Mouse (Mus musculus) CD4-positive, CD25-positive, alpha-beta regulatory T cell (primary cell): ENCODE results near the gene Heatr9. TPM values are rescaled to one million over a fixed set of nuclear protein-coding genes. Genes with fewer than 3 reads are reported as not detected.

Experiments
- polyA plus RNA-seq: library from polyadenylated mRNA; unstranded; fragments of 100-300 nt; shearing (Covaris generic); gene quantifications from one replicate; pipeline ENCODE4 v1.2.1, GENCODE M21; 2017

Gene Heatr9
- polyA plus RNA-seq, result 0.10 TPM

DNA sequence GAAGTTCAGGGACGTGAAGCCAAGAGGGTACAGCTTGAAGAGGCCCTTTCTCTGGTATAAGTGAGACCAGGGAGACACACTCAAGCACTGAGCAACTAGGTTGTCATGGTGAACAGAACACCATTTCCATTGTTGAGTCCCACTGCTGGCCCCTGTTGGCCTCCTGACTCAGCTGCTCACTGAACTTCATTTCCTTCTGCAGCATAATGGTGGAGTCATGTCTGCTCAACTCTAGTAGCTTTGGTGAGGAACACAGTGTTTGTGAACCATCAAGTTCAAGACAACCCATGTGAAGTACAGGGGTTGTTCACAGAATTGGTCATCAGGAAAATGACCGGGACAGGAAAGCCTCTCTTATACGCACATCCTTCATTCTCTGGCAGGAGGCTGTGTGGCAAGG is at the start of gene Heatr9:
Heatr9 (minus strand) TSS at position 101 of the 400 bp plus-strand sequence.

DNA sequence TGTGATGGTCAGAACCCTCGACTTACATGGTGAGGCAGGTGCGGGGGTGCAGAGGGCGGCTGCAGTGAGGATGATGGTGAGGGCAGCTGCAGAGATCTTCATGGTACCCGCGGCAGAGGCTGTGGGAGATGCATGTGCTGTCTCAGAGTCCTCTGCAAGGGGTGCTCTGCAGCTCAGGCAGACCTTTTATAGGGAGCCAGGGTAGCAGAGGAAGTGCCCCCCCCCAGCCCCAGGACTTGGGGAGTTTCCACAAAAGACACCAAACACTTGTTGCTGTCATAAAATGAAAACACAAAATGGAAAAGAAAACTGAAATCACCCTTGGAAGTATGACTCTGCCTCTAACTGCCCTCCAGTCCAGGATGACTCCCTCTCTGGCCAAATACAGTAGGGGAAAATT is 8.4 kb upstream of the Heatr9 start, which contains the start of gene Ccl5:
Ccl5 (minus strand) TSS at position 159 of the 400 bp plus-strand sequence.

DNA sequence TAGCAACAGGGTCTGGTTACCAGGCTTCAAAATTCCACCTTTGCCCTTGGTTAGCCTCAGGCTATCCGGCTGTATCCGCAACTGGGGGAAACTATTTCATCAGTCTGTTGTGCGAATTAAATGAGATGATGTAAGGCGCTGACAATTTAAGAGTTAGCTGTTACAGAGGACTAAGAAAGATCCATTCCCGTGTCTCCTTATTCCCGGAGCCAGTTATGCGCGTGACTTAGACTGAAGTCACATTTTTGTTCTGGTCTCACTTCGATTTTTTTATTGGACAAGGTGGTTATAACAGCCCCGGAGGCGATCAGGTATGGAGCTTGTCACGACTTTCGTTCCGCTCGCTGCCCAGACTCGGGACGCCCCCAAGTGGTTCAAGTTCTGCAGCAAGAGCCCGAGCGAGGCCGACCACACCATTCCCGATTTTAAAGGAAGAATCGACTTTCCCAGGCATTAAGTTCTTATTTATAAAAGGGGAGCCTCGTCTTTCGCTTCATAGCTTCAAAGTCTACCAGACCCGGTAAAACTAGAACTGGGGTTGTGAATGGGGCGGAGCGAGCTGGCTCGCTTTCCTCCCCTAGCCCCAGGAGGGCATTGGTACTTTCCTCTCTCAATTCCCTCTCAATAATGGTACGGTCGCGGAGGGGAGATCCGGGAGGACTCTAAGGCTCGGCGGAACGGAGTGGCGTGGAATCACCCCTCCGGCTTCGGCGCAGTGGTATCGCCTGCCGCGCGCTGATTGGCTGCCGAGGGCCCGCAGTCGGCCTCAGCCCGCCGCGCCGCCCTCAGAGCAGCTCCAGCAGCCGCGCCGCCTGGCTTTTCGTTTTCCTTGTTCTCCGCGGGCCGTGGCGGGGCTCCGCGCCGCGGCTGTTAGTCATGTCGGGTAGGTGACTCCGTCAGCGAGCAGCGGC is 49.4 kb downstream of the Heatr9 start, which contains the start of gene Taf15:
Taf15 (plus strand) TSS at position 763 of the 911 bp plus-strand sequence.

DNA sequence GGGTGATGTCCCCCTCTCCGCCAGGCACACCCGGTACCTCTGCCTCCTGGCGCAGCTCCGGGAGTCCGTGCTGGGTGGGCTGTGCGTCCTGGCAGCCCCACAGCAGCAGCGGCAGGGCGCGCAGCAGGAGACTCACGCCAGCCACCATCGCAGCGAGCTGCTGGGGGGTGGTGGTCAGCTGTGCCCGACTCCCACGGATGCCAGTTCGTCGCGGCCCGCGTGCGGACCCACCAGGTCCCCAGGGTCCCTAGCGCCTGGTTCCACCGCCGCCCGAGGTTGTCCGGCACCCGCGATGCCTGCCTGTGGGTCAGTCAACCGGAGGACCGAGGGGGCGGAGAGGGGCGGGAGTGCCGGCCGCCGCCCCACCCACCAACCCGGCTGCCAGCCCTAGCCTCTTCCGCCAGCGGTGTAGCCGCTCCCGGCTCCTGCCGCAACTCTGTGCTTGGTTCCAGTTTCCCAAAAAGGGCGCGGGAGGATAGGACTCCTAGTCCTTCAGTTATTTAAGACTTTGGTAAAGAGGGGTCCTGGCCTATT is 59.2 kb downstream of the Heatr9 start, which contains the start of gene Mmp28:
Mmp28 (minus strand) TSS at position 361 of the 534 bp plus-strand sequence.

Other genes with a start within 250 kb of the Heatr9 start
- not detected for gene Slfn14, start 235.4 kb downstream of the Heatr9 start, polyA plus RNA-seq
- gene Ap2b1, start 223.2 kb downstream of the Heatr9 start, polyA plus RNA-seq, result 48.4 TPM
- gene Pex12, start 219.6 kb downstream of the Heatr9 start, polyA plus RNA-seq, result 15.0 TPM
- gene Rasl10b, start 113.0 kb downstream of the Heatr9 start, polyA plus RNA-seq, result not detected
- gene Gas2l2, start 92.7 kb downstream of the Heatr9 start, polyA plus RNA-seq, result not detected
- gene 1700020L24Rik, start 84.5 kb downstream of the Heatr9 start, polyA plus RNA-seq, result 1.4 TPM
- gene Mmp28, start 59.1 kb downstream of the Heatr9 start, polyA plus RNA-seq, result not detected
- 17.2 TPM for gene Taf15, start 49.1 kb downstream of the Heatr9 start, polyA plus RNA-seq
- gene Ccl5, start 8.3 kb upstream of the Heatr9 start, polyA plus RNA-seq, result 80.8 TPM
- not detected for gene Ccl9, start 56.5 kb upstream of the Heatr9 start, polyA plus RNA-seq
- 1.4 TPM for gene Ccl6, start 70.9 kb upstream of the Heatr9 start, polyA plus RNA-seq
- gene Rpl9-ps1, start 123.4 kb upstream of the Heatr9 start, polyA plus RNA-seq, result not detected
- gene Ccl3, start 127.2 kb upstream of the Heatr9 start, polyA plus RNA-seq, result 0.31 TPM
- 2.0 TPM for gene Ccl4, start 140.4 kb upstream of the Heatr9 start, polyA plus RNA-seq
- 0.47 TPM for gene Wfdc17, start 181.8 kb upstream of the Heatr9 start, polyA plus RNA-seq
- gene Wfdc18, start 186.8 kb upstream of the Heatr9 start, polyA plus RNA-seq, result not detected
- gene Wfdc21, start 224.8 kb upstream of the Heatr9 start, polyA plus RNA-seq, result not detected
- gene Heatr6, start 231.5 kb upstream of the Heatr9 start, polyA plus RNA-seq, result 35.8 TPM